Mouse (Mus musculus): ENCODE results near the gene Creb3l2. TPM values are rescaled to one million over a fixed set of nuclear protein-coding genes. Genes with fewer than 3 reads are reported as not detected.

Creb3l2 gene
- polyA plus RNA-seq (2015; fragmentation: Illumina TruSeq; extraction: RNeasy Lipid Tissue Mini Kit (QIAGEN cat#74804); ENCODE audit: low read depth, low replicate concordance): 5.5 TPM

DNA sequence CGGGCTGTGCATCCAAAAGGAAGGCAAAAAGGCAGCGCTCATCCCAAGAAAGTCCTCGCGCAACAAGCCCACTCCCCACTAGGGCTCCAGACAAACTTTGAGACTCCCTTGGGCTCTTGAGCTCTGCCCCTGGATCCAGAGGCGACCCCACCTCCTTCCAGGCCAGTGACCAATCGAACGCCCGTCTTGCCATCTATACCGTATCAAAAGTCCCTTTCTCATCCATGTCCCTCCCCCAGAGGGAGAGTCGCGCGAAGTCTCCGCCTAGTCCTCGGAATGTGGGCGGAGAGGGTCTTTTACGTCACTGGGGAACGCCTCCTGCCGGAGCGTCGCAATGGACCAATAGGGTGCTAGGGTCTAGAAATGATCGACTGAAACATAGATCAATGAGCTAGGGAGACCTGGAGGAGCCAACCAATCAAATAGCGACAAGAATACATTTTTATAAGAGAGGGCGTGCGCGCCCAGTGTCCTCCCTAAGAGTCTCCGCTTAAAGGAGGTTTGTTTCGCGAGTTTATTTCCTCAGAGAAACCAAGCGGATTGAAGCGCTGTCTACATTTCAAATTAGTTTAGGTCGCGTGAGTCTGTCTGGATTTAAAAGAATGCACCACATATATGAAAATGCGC lies at the start of gene Creb3l2:
Gene Creb3l2 (minus strand): TSS at position 106 of the 627 bp plus-strand sequence.

GRCm38 (mm10) chr6:37299562-37300390 lies 142.2 kb downstream of the Creb3l2 start, which contains the start of gene Dgki:
Dgki (minus strand) TSS chr6:37300184.

Other genes starting within 250 kb of the Creb3l2 start
- 22.6 TPM for gene Dgki, start 142.0 kb downstream of the Creb3l2 start, polyA plus RNA-seq (2015; fragmentation: Illumina TruSeq; extraction: RNeasy Lipid Tissue Mini Kit (QIAGEN cat#74804); ENCODE audit: low read depth, low replicate concordance)
- not detected for gene Akr1d1, start 88.0 kb upstream of the Creb3l2 start, polyA plus RNA-seq (2015; fragmentation: Illumina TruSeq; extraction: RNeasy Lipid Tissue Mini Kit (QIAGEN cat#74804); ENCODE audit: low read depth, low replicate concordance)

All from brain, adult 10 weeks (tissue).